In the genomic region with DNA sequence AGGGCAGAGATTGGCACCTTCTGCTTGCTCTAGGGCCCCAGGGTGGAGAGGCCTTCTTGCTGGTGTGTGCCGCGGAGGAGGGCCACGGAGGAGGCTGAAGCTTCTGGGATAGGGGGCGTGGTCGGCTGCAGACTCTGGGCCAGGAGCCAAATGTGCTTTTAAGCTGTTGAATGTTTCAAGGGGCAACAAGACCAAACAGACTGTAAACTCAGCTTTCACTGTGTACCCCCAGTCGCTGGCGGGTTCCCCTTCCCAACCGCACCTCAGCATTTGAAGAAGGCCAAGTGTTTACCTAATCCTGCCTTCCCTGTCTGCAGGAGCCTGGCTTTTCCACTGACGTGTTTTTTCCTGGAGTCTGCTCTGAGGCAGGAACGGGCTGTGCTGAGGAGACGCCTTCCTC, we compare ENCODE assay signal across 8 mouse cellular contexts. TPM values are rescaled to one million over a fixed set of nuclear protein-coding genes. Genes with fewer than 3 reads are reported as not detected.
DNase-seq lines count a peak whose midpoint lies in the region; ATAC-seq lines count a peak whose summit lies in the region.

No protein-coding gene starts in this region.

- H3K36me3 ChIP-seq in hindbrain, embryonic 14.5 days (replicated peaks; ENCODE audit: control insufficient read depth, insufficient read depth): no peaks in the 10 kb centered on the region
- no peaks in the 10 kb centered on the region for H3K36me3 ChIP-seq in hindbrain, embryonic 11.5 days (ENCODE audit: control insufficient read depth, insufficient read depth, low read length)
- peaks cover 8% of the 10 kb centered on the region; the same call in 1 of the 2 replicates for H3K36me3 ChIP-seq in lung, embryonic 15.5 days

- H3K4me1 ChIP-seq in hindbrain, embryonic 14.5 days (replicated peaks; ENCODE audit: control insufficient read depth, insufficient read depth, low read length): no peaks in the 10 kb centered on the region
- H3K4me1 ChIP-seq in hindbrain, embryonic 11.5 days (replicated peaks; ENCODE audit: control insufficient read depth, insufficient read depth, low read length): no peaks in the 10 kb centered on the region
- peaks cover 70% of the 10 kb centered on the region for H3K4me1 ChIP-seq in lung, embryonic 15.5 days

- H3K4me3 ChIP-seq in hindbrain, embryonic 14.5 days (replicated peaks; ENCODE audit: low read length): no peak overlapping the region
- no peak overlapping the region for H3K4me3 ChIP-seq in hindbrain, embryonic 11.5 days (ENCODE audit: low read depth, low read length)
- H3K4me3 ChIP-seq in lung, embryonic 15.5 days: no peak overlapping the region

- peak; percentile 53 for DNase-seq in hindbrain, embryonic 14.5 days (ENCODE audit: low spot score)
- DNase-seq in hindbrain, embryonic 11.5 days (ENCODE audit: low spot score): no peak
- DNase-seq in gastrocnemius, postnatal 10 days: peak; percentile 63
- DNase-seq in kidney, adult 18-20 months: peak; percentile 41
- no peak for DNase-seq in thymus, postnatal 14 days
- DNase-seq in spleen, adult 12 weeks (ENCODE audit: low spot score): no peak
- no peak for DNase-seq in layer of hippocampus, adult 9-10 months (ENCODE audit: low spot score)

- no peaks in the 10 kb centered on the region for H3K27me3 ChIP-seq in hindbrain, embryonic 14.5 days (ENCODE audit: control insufficient read depth, insufficient read depth, low read length)
- no peaks in the 10 kb centered on the region for H3K27me3 ChIP-seq in hindbrain, embryonic 11.5 days (ENCODE audit: control insufficient read depth, insufficient read depth, low read length)
- H3K27me3 ChIP-seq in lung, embryonic 15.5 days: no peaks in the 10 kb centered on the region

- H3K9me3 ChIP-seq in hindbrain, embryonic 14.5 days (ENCODE audit: control insufficient read depth, low read length): no peaks in the 10 kb centered on the region
- H3K9me3 ChIP-seq in hindbrain, embryonic 11.5 days (ENCODE audit: control insufficient read depth, low read length): no peaks in the 10 kb centered on the region
- no peaks in the 10 kb centered on the region for H3K9me3 ChIP-seq in lung, embryonic 15.5 days

- no peak overlapping the region for H3K4me2 ChIP-seq in hindbrain, embryonic 14.5 days (replicated peaks)
- no peak overlapping the region for H3K4me2 ChIP-seq in hindbrain, embryonic 11.5 days (replicated peaks; ENCODE audit: low read depth, low read length)
- H3K4me2 ChIP-seq in lung, embryonic 15.5 days: no peak overlapping the region

- no peak overlapping the region for H3K27ac ChIP-seq in hindbrain, embryonic 14.5 days
- no peak overlapping the region for H3K27ac ChIP-seq in hindbrain, embryonic 11.5 days (ENCODE audit: low read depth, low read length)
- H3K27ac ChIP-seq in lung, embryonic 15.5 days: peak overlapping the region; percentile 82

- no peak overlapping the region for H3K9ac ChIP-seq in hindbrain, embryonic 14.5 days
- no peak overlapping the region for H3K9ac ChIP-seq in hindbrain, embryonic 11.5 days (ENCODE audit: low read depth, low read length)
- H3K9ac ChIP-seq in lung, embryonic 15.5 days: no peak overlapping the region

- WGBS in hindbrain, embryonic 14.5 days: 52% methylated on average over 11 of the region's 11 CpGs
- 83% methylated on average over 11 of the region's 11 CpGs for whole genome bisulfite sequencing in hindbrain, embryonic 11.5 days
- 11% methylated on average over 11 of the region's 11 CpGs for WGBS in lung, embryonic 15.5 days

- no peak; the same call in 1 of the 2 replicates for ATAC-seq in hindbrain, embryonic 14.5 days (ENCODE audit: low FRiP score)
- no peak for ATAC-seq in hindbrain, embryonic 11.5 days (ENCODE audit: low FRiP score)
- ATAC-seq in lung, embryonic 15.5 days (ENCODE audit: borderline replicate concordance, extremely low read depth, low FRiP score, low TSS enrichment): peak; percentile 73

RNA-seq across cellular contexts. Expression of gene Col5a1, which starts 48.0 kb away (rescaled TPM):
- polyA plus RNA-seq in hindbrain, embryonic 14.5 days (2014; fragmentation: Nextera tagmentation; extraction: Ambion mirVana): 12.2 and 14.7 TPM in 2 replicates
- 21.4 and 29.0 TPM in 2 replicates for polyA plus RNA-seq in hindbrain, embryonic 11.5 days (2014; fragmentation: Nextera tagmentation; extraction: Ambion mirVana)
- 100 to 1,000 TPM; 204 to 280 TPM for total RNA-seq in gastrocnemius, postnatal 10 days (2021)
- 76.4 and 78.9 TPM in 2 replicates for polyA plus RNA-seq in lung, embryonic 15.5 days (2015; fragmentation: Nextera tagmentation; extraction: Ambion mirVana)

Comparison
In these comparisons a context has a peak if more than half of its experiments do, and no peak if none do; other contexts are left out.
1. DNase-seq: peak in hindbrain, embryonic 14.5 days (single experiment), gastrocnemius, postnatal 10 days (single experiment) and kidney, adult 18-20 months (single experiment); none in hindbrain, embryonic 11.5 days (single experiment), thymus, postnatal 14 days (single experiment), spleen, adult 12 weeks (single experiment) and layer of hippocampus, adult 9-10 months (single experiment).